ENCODE assay signal across 12 mouse cellular contexts in the genomic region with DNA sequence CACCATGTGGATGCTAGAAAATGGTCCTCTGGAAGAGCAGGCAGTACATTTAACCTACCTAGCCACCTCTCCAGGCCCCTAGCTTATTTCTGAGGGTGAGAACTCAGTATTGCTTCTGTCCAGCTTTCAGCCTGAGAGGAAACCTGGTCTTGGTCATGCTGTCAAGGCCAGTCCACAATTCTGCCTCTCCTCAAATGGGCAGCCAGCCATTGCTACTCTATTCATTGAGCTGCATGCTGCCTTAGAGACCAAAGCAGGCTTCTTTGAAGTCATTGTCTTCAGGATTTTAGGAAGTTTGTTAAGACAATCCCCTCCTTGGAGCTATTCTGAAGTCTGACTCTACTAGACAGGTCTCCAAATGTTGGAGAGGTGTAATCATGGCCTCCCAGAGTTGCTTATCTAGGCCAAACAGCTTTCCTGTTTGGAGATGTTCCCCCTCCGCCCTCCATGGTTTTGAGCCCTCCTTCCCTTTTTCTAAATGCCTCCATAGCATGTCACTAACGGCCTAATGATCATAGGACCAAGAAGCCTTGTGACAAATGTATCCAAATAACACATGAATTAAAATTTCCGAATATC. TPM values are rescaled to one million over a fixed set of nuclear protein-coding genes. Genes with fewer than 3 reads are reported as not detected.
DNase-seq lines count a peak whose midpoint lies in the region; ATAC-seq and TF ChIP-seq lines count a peak whose summit lies in the region.
"Had no signal": no experiment of that assay in that cellular context is flagged by ENCODE, and none has a peak within 500 bp of the region (broad histone marks: within the 10 kb centered on the region; RNA-seq: fewer than 3 reads in every experiment).

No protein-coding gene starts in this region.

- no peaks in the 10 kb centered on the region for H3K27me3 ChIP-seq in heart, embryonic 15.5 days
- H3K27me3 ChIP-seq in liver, embryonic 14.5 days (ENCODE audit: control insufficient read depth, insufficient read depth, low read length) = no peaks in the 10 kb centered on the region

- H3K36me3 ChIP-seq in heart, embryonic 15.5 days = peaks cover 13% of the 10 kb centered on the region
- H3K36me3 ChIP-seq in liver, embryonic 14.5 days (replicated peaks; ENCODE audit: control insufficient read depth, insufficient read depth, low read depth) = peaks cover 52% of the 10 kb centered on the region

- H3K4me1 ChIP-seq in heart, embryonic 15.5 days (replicated peaks) = peaks cover 40% of the 10 kb centered on the region
- H3K4me1 ChIP-seq in liver, embryonic 14.5 days (replicated peaks; ENCODE audit: control insufficient read depth in 2 of 2, insufficient read depth in 2 of 2, low read length in 1 of 2) = peaks cover 52 to 53% of the 10 kb centered on the region in 2 experiments

- H3K27ac ChIP-seq in heart, embryonic 15.5 days = peak overlapping the region; percentile 6; the same call in 1 of the 2 replicates
- peak overlapping the region; percentile 100 for H3K27ac ChIP-seq in liver, embryonic 14.5 days
- H3K27ac ChIP-seq: hindbrain, embryonic 10.5 days had no signal

- no peak overlapping the region for H3K9ac ChIP-seq in heart, embryonic 15.5 days
- H3K9ac ChIP-seq in liver, embryonic 14.5 days (replicated peaks) = peak overlapping the region; percentile 88

- ATAC-seq in heart, embryonic 15.5 days (replicated peaks; ENCODE audit: insufficient number of reproducible peaks, insufficient read depth, low FRiP score, low read depth) = no peak
- ATAC-seq in liver, embryonic 14.5 days (ENCODE audit: insufficient read depth) = peak; percentile 83
- ATAC-seq in cerebellum, adult (ENCODE audit: insufficient number of reproducible peaks, low FRiP score, low TSS enrichment) = no peak

- H3K4me3 ChIP-seq in heart, embryonic 15.5 days = no peak overlapping the region
- peak overlapping the region; percentile 85 to 97 for H3K4me3 ChIP-seq in liver, embryonic 14.5 days (ENCODE audit: insufficient read depth in 1 of 2, low read depth in 2 of 2, low read length in 2 of 2)
- H3K4me3 ChIP-seq: hindbrain, embryonic 10.5 days had no signal

- H3K4me2 ChIP-seq in heart, embryonic 15.5 days = no peak overlapping the region
- peak overlapping the region; percentile 74 for H3K4me2 ChIP-seq in liver, embryonic 14.5 days (ENCODE audit: low read depth)

- DNase-seq in heart, postnatal 25 days (ENCODE audit: low spot score) = no peak
- peak; percentile 96 for DNase-seq in MEL-GATA-1-ER (ENCODE audit: extremely low read depth, low read depth)
- DNase-seq in c-Kit-positive CD71-positive TER-119-positive erythroid progenitor cells, embryonic 14.5 days (ENCODE audit: low spot score) = peak; percentile 92
- peak; percentile 89 to 93 (median 91) for DNase-seq in liver, embryonic 14.5 days (ENCODE audit: low read depth in 3 of 3, low spot score in 3 of 3)
- no peak for DNase-seq in natural killer cell, adult 2 months (ENCODE audit: low spot score in 2 of 2)
- no peak for DNase-seq in urinary bladder, postnatal 36 days (ENCODE audit: low spot score in 2 of 2)
- DNase-seq: cerebellum, adult 11 months had no signal

- no peaks in the 10 kb centered on the region for H3K9me3 ChIP-seq in heart, embryonic 15.5 days (replicated peaks)
- no peaks in the 10 kb centered on the region for H3K9me3 ChIP-seq in liver, embryonic 14.5 days (ENCODE audit: control insufficient read depth, low read length)
- H3K9me3 ChIP-seq: hindbrain, embryonic 10.5 days had no signal

- TF ChIP-seq EP300 in liver, embryonic 14.5 days (IDR thresholded peaks at IDR 0.05; ENCODE audit: low read depth) = peak; percentile 98

- WGBS in heart, embryonic 15.5 days = 68% methylated on average over 3 of the region's 3 CpGs
- WGBS in liver, embryonic 14.5 days (ENCODE audit: insufficient replicate concordance) = 12% methylated on average over 3 of the region's 3 CpGs

- intact Hi-C loops in heart, postnatal 25 days (cut with DNase I) = no loop called here

- TF ChIP-seq CTCF in liver, embryonic 14.5 days (IDR thresholded peaks at IDR 0.05; ENCODE audit: low read depth) = no peak

RNA-seq across cellular contexts. Expression of gene Ncoa4, which starts 9.1 kb away (rescaled TPM):
- polyA plus RNA-seq in heart, embryonic 15.5 days (2015; fragmentation: Nextera tagmentation; extraction: Ambion mirVana) = 131 and 154 TPM in 2 replicates
- 100 to 1,000 TPM; 126 TPM for total RNA-seq in heart, postnatal 25 days (2021)
- 80.7 and 117 TPM in 2 replicates for polyA plus RNA-seq in liver, embryonic 14.5 days (2012; rRNA removed)
- 353 and 363 TPM in 2 replicates for polyA plus RNA-seq in liver, embryonic 14.5 days (2014; fragmentation: Nextera tagmentation; extraction: Ambion mirVana)

RNA-seq across cellular contexts. Expression of gene Msmb, which starts 26.9 kb away (rescaled TPM):
- polyA plus RNA-seq in heart, embryonic 15.5 days (2015; fragmentation: Nextera tagmentation; extraction: Ambion mirVana) = not detected in 2 replicates
- not detected for total RNA-seq in heart, postnatal 25 days (2021)
- 0.13 and 0.19 TPM in 2 replicates for polyA plus RNA-seq in liver, embryonic 14.5 days (2012; rRNA removed)
- polyA plus RNA-seq in liver, embryonic 14.5 days (2014; fragmentation: Nextera tagmentation; extraction: Ambion mirVana) = 0.33 and 0.38 TPM in 2 replicates
- total RNA-seq: layer of hippocampus, adult 18-20 months had no signal
- polyA plus RNA-seq: hindbrain, embryonic 10.5 days; thymus, postnatal 0 days had no signal

RNA-seq across cellular contexts. Expression of gene Timm23, which starts 33.0 kb away (rescaled TPM):
- polyA plus RNA-seq in heart, embryonic 15.5 days (2015; fragmentation: Nextera tagmentation; extraction: Ambion mirVana) = 288 and 312 TPM in 2 replicates
- 100 to 1,000 TPM; 209 to 233 TPM for total RNA-seq in heart, postnatal 25 days (2021)
- 75.8 and 90.5 TPM in 2 replicates for polyA plus RNA-seq in liver, embryonic 14.5 days (2012; rRNA removed)
- polyA plus RNA-seq in liver, embryonic 14.5 days (2014; fragmentation: Nextera tagmentation; extraction: Ambion mirVana) = 196 and 199 TPM in 2 replicates

RNA-seq across cellular contexts. Expression of gene Parg, which starts 33.0 kb away (rescaled TPM):
- polyA plus RNA-seq in heart, embryonic 15.5 days (2015; fragmentation: Nextera tagmentation; extraction: Ambion mirVana) = 23.6 and 26.6 TPM in 2 replicates
- 10 to 100 TPM; 21.7 to 22.1 TPM for total RNA-seq in heart, postnatal 25 days (2021)
- 4.4 and 6.0 TPM in 2 replicates for polyA plus RNA-seq in liver, embryonic 14.5 days (2012; rRNA removed)
- polyA plus RNA-seq in liver, embryonic 14.5 days (2014; fragmentation: Nextera tagmentation; extraction: Ambion mirVana) = 12.6 and 17.0 TPM in 2 replicates

Comparison
In these comparisons a context has a peak if more than half of its experiments do, and no peak if none do; other contexts are left out.
1. DNase-seq: peak in MEL-GATA-1-ER (single experiment), c-Kit-positive CD71-positive TER-119-positive erythroid progenitor cells, embryonic 14.5 days (single experiment) and liver, embryonic 14.5 days (3 of 3); none in heart, postnatal 25 days (single experiment), natural killer cell, adult 2 months (0 of 2) and urinary bladder, postnatal 36 days (0 of 2).